Mouse (Mus musculus) granulocyte monocyte progenitor cell, adult 5-6 weeks (primary cell): Measurements from ENCODE around the gene Hist1h3h. TPM values are rescaled to one million over a fixed set of nuclear protein-coding genes. Genes with fewer than 3 reads are reported as not detected.

ENCODE experiments used
- total RNA-seq, 2 experiments: library from RNA; stranded (forward) in 1 of 2; stranded (reverse) in 1 of 2; fragments of 200-712, 200-1000 nt in 1 of 2; fragments of >200 nt in 1 of 2; fragmentation: Nextera tagmentation in 1 of 2; gene quantifications; 2 replicates each; pipeline ENCODE4 v1.2.3; 2014 to 2017

The Hist1h3h gene
- total RNA-seq, 2 experiments from 2014 or later = 4.5 to 334 TPM

Other genes with a start within 250 kb of the Hist1h3h start
Only the 30 nearest of the 32 such genes appear.
- not detected in 2 replicates for gene Gm10065, start 238.2 kb upstream of the Hist1h3h start, total RNA-seq (2014; fragmentation: Nextera tagmentation)
- not detected in 2 replicates for gene Gm10065, start 238.2 kb upstream of the Hist1h3h start, total RNA-seq (2017)
- gene AK157302, start 222.4 kb upstream of the Hist1h3h start, total RNA-seq (2014; fragmentation: Nextera tagmentation) = 0.21 and 1.2 TPM in 2 replicates
- 1.1 TPM in 1 of 2 replicates, not detected in the other for gene AK157302, start 222.4 kb upstream of the Hist1h3h start, total RNA-seq (2017)
- 7.3 and 7.9 TPM in 2 replicates for gene Gm11273, start 216.2 kb upstream of the Hist1h3h start, total RNA-seq (2014; fragmentation: Nextera tagmentation)
- gene Gm11273, start 216.2 kb upstream of the Hist1h3h start, total RNA-seq (2017) = 4.4 and 6.8 TPM in 2 replicates
- 10.9 TPM in 2 replicates for gene Zkscan8, start 186.5 kb upstream of the Hist1h3h start, total RNA-seq (2014; fragmentation: Nextera tagmentation)
- gene Zkscan8, start 186.5 kb upstream of the Hist1h3h start, total RNA-seq (2017) = 7.3 and 7.8 TPM in 2 replicates
- gene Olfr1366, start 174.9 kb upstream of the Hist1h3h start, total RNA-seq (2014; fragmentation: Nextera tagmentation) = not detected in 2 replicates
- not detected in 2 replicates for gene Olfr1366, start 174.9 kb upstream of the Hist1h3h start, total RNA-seq (2017)
- not detected in 2 replicates for gene Olfr1535, start 157.8 kb upstream of the Hist1h3h start, total RNA-seq (2014; fragmentation: Nextera tagmentation)
- not detected in 2 replicates for gene Olfr1535, start 157.8 kb upstream of the Hist1h3h start, total RNA-seq (2017)
- gene Olfr1364, start 135.9 kb upstream of the Hist1h3h start, total RNA-seq (2014; fragmentation: Nextera tagmentation) = not detected in 2 replicates
- not detected in 2 replicates for gene Olfr1364, start 135.9 kb upstream of the Hist1h3h start, total RNA-seq (2017)
- not detected in 2 replicates for gene Olfr1362, start 103.6 kb upstream of the Hist1h3h start, total RNA-seq (2014; fragmentation: Nextera tagmentation)
- gene Olfr1362, start 103.6 kb upstream of the Hist1h3h start, total RNA-seq (2017) = not detected in 2 replicates
- gene Olfr11, start 75.1 kb upstream of the Hist1h3h start, total RNA-seq (2014; fragmentation: Nextera tagmentation) = not detected in 2 replicates
- not detected in 2 replicates for gene Olfr11, start 75.1 kb upstream of the Hist1h3h start, total RNA-seq (2017)
- not detected in 2 replicates for gene Olfr1361, start 54.3 kb upstream of the Hist1h3h start, total RNA-seq (2014; fragmentation: Nextera tagmentation)
- not detected in 2 replicates for gene Olfr1361, start 54.3 kb upstream of the Hist1h3h start, total RNA-seq (2017)
- gene Olfr1360, start 40.3 kb upstream of the Hist1h3h start, total RNA-seq (2014; fragmentation: Nextera tagmentation) = not detected in 2 replicates
- gene Olfr1360, start 40.3 kb upstream of the Hist1h3h start, total RNA-seq (2017) = not detected in 2 replicates
- not detected in 2 replicates for gene Olfr1359, start 19.5 kb upstream of the Hist1h3h start, total RNA-seq (2014; fragmentation: Nextera tagmentation)
- gene Olfr1359, start 19.5 kb upstream of the Hist1h3h start, total RNA-seq (2017) = not detected in 2 replicates
- gene Hist1h2bl, start 1.5 kb upstream of the Hist1h3h start, total RNA-seq (2014; fragmentation: Nextera tagmentation) = 210 and 236 TPM in 2 replicates
- gene Hist1h2bl, start 1.5 kb upstream of the Hist1h3h start, total RNA-seq (2017) = 416 and 515 TPM in 2 replicates
- 17.2 TPM in 1 of 2 replicates, not detected in the other for gene Hist1h2ai, start 1.2 kb upstream of the Hist1h3h start, total RNA-seq (2014; fragmentation: Nextera tagmentation)
- gene Hist1h2ai, start 1.2 kb upstream of the Hist1h3h start, total RNA-seq (2017) = 2,072 and 5,185 TPM in 2 replicates
- gene Hist1h2bm, start 4.4 kb downstream of the Hist1h3h start, total RNA-seq (2014; fragmentation: Nextera tagmentation) = 123 and 125 TPM in 2 replicates
- 554 and 641 TPM in 2 replicates for gene Hist1h2bm, start 4.4 kb downstream of the Hist1h3h start, total RNA-seq (2017)
- gene Hist1h4j, start 17.4 kb downstream of the Hist1h3h start, total RNA-seq (2014; fragmentation: Nextera tagmentation) = 2.1 and 2.5 TPM in 2 replicates
- 277 and 325 TPM in 2 replicates for gene Hist1h4j, start 17.4 kb downstream of the Hist1h3h start, total RNA-seq (2017)
- gene Hist1h4k, start 32.8 kb downstream of the Hist1h3h start, total RNA-seq (2014; fragmentation: Nextera tagmentation) = 143 and 341 TPM in 2 replicates
- 2,272 and 2,398 TPM in 2 replicates for gene Hist1h4k, start 32.8 kb downstream of the Hist1h3h start, total RNA-seq (2017)
- gene Hist1h2ak, start 36.2 kb downstream of the Hist1h3h start, total RNA-seq (2014; fragmentation: Nextera tagmentation) = 8.6 and 105 TPM in 2 replicates
- gene Hist1h2ak, start 36.2 kb downstream of the Hist1h3h start, total RNA-seq (2017) = 1,120 and 1,478 TPM in 2 replicates
- 168 and 218 TPM in 2 replicates for gene Hist1h2bn, start 36.5 kb downstream of the Hist1h3h start, total RNA-seq (2014; fragmentation: Nextera tagmentation)
- gene Hist1h2bn, start 36.5 kb downstream of the Hist1h3h start, total RNA-seq (2017) = 1,437 and 1,878 TPM in 2 replicates
- gene Hist1h1b, start 63.0 kb downstream of the Hist1h3h start, total RNA-seq (2014; fragmentation: Nextera tagmentation) = 278 and 329 TPM in 2 replicates
- gene Hist1h1b, start 63.0 kb downstream of the Hist1h3h start, total RNA-seq (2017) = 1,634 and 1,715 TPM in 2 replicates
- 73.1 and 153 TPM in 2 replicates for gene Hist1h3i, start 65.7 kb downstream of the Hist1h3h start, total RNA-seq (2014; fragmentation: Nextera tagmentation)
- 268 and 310 TPM in 2 replicates for gene Hist1h3i, start 65.7 kb downstream of the Hist1h3h start, total RNA-seq (2017)
- gene Hist1h2an, start 69.6 kb downstream of the Hist1h3h start, total RNA-seq (2014; fragmentation: Nextera tagmentation) = 8.9 TPM in 1 of 2 replicates, not detected in the other
- 984 and 1,144 TPM in 2 replicates for gene Hist1h2an, start 69.6 kb downstream of the Hist1h3h start, total RNA-seq (2017)
- gene Hist1h2bp, start 69.8 kb downstream of the Hist1h3h start, total RNA-seq (2014; fragmentation: Nextera tagmentation) = 8.8 and 28.0 TPM in 2 replicates
- gene Hist1h2bp, start 69.8 kb downstream of the Hist1h3h start, total RNA-seq (2017) = 41.2 and 55.0 TPM in 2 replicates
- gene Hist1h2bq, start 92.5 kb downstream of the Hist1h3h start, total RNA-seq (2014; fragmentation: Nextera tagmentation) = 261 and 279 TPM in 2 replicates
- gene Hist1h2bq, start 92.5 kb downstream of the Hist1h3h start, total RNA-seq (2017) = 496 and 652 TPM in 2 replicates
- gene Hist1h2ao, start 92.8 kb downstream of the Hist1h3h start, total RNA-seq (2014; fragmentation: Nextera tagmentation) = 54.5 TPM in 1 of 2 replicates, not detected in the other
- gene Hist1h2ao, start 92.8 kb downstream of the Hist1h3h start, total RNA-seq (2017) = 38.4 TPM in 1 of 2 replicates, not detected in the other
- gene Hist1h4m, start 94.1 kb downstream of the Hist1h3h start, total RNA-seq (2014; fragmentation: Nextera tagmentation) = 72.5 and 88.1 TPM in 2 replicates
- 1,782 and 2,792 TPM in 2 replicates for gene Hist1h4m, start 94.1 kb downstream of the Hist1h3h start, total RNA-seq (2017)
- gene Hist1h4n, start 114.5 kb downstream of the Hist1h3h start, total RNA-seq (2014; fragmentation: Nextera tagmentation) = 21.5 and 58.9 TPM in 2 replicates
- gene Hist1h4n, start 114.5 kb downstream of the Hist1h3h start, total RNA-seq (2017) = 1,825 and 2,129 TPM in 2 replicates
- 38.3 and 85.3 TPM in 2 replicates for gene Hist1h2ap, start 115.8 kb downstream of the Hist1h3h start, total RNA-seq (2014; fragmentation: Nextera tagmentation)
- gene Hist1h2ap, start 115.8 kb downstream of the Hist1h3h start, total RNA-seq (2017) = 5,843 and 7,480 TPM in 2 replicates
- 243 and 249 TPM in 2 replicates for gene Hist1h2br, start 116.1 kb downstream of the Hist1h3h start, total RNA-seq (2014; fragmentation: Nextera tagmentation)
- 665 and 823 TPM in 2 replicates for gene Hist1h2br, start 116.1 kb downstream of the Hist1h3h start, total RNA-seq (2017)
- gene Zfp184, start 227.4 kb downstream of the Hist1h3h start, total RNA-seq (2014; fragmentation: Nextera tagmentation) = 13.3 and 15.7 TPM in 2 replicates
- 13.3 and 16.3 TPM in 2 replicates for gene Zfp184, start 227.4 kb downstream of the Hist1h3h start, total RNA-seq (2017)